Mouse (Mus musculus) G1E (cell line): Measurements from ENCODE around the gene Rspo1.

Source experiments
- CTCF ChIP-seq: IDR thresholded peaks from 2 replicates; pipeline ENCODE4 v1.5.1; 2012; ENCODE audit warnings: low read depth, low read length, inconsistent platforms, mixed read lengths
- GATA1 ChIP-seq: IDR thresholded peaks from 2 replicates; pipeline ENCODE4 v1.6.1; 2012; ENCODE audit warnings: borderline replicate concordance, low read length, inconsistent platforms, mixed read lengths
- POLR2AphosphoS5 ChIP-seq: IDR thresholded peaks from 2 replicates; pipeline ENCODE4 v1.6.1; 2012; ENCODE audit warnings: low read depth, low read length, inconsistent platforms; ENCODE audit not compliant: insufficient replicate concordance
- TAL1 ChIP-seq: conservative IDR thresholded peaks from 2 replicates; pipeline ENCODE4 v1.6.1; 2012; ENCODE audit warnings: low read depth, low read length, inconsistent platforms, mixed read lengths

DNA sequence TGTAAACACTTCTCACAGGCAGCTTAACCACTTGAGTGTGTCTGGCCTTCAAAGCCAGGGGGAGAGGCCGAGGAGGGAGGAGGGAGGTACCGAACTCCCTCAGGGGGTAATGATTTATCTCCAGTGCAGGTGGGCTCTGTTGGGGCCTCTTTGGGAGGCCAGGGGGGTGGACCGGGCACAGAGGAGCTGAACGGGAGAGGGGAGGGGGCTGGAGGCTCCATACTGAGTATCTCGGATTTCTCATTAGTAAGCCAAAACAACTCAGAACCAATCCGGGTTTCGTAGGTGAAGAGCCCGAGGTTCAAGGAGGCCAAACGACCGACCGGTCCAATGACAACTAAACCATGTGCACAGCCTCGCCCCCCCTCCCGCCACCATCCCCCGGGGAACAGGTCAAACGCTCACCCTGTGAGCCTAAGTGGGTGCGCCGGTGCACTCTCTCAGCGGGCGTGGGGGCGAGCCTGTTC is 3.6 kb downstream of the Rspo1 start:
- TF ChIP-seq CTCF (no peak), GATA1 (no peak), TAL1 (no peak), POLR2AphosphoS5 (no peak)
